Mouse (Mus musculus) subcutaneous adipose tissue, adult 2 months (tissue): ENCODE measurements around the gene Ccl26. TPM values are rescaled to one million over a fixed set of nuclear protein-coding genes. Genes with fewer than 3 reads are reported as not detected.

Experiments used
- polyA plus RNA-seq: library from polyadenylated mRNA; depleted of rRNA; stranded (reverse); fragments of >200 nt; gene quantifications from 2 replicates; pipeline ENCODE4 v1.2.3, GENCODE M21; 2012; ENCODE audit warnings: low replicate concordance; rRNA removed

The Ccl26 gene
- not detected in 2 replicates for polyA plus RNA-seq

GRCm38 (mm10) chr5:135563469-135563868 is at the start of gene Ccl26:
Ccl26 (minus strand) TSS chr5:135563569.

GRCm38 (mm10) chr5:135573006-135573405 is 9.6 kb upstream of the Ccl26 start, which contains the start of gene Ccl24:
Ccl24 (minus strand) TSS chr5:135573049.

DNA sequence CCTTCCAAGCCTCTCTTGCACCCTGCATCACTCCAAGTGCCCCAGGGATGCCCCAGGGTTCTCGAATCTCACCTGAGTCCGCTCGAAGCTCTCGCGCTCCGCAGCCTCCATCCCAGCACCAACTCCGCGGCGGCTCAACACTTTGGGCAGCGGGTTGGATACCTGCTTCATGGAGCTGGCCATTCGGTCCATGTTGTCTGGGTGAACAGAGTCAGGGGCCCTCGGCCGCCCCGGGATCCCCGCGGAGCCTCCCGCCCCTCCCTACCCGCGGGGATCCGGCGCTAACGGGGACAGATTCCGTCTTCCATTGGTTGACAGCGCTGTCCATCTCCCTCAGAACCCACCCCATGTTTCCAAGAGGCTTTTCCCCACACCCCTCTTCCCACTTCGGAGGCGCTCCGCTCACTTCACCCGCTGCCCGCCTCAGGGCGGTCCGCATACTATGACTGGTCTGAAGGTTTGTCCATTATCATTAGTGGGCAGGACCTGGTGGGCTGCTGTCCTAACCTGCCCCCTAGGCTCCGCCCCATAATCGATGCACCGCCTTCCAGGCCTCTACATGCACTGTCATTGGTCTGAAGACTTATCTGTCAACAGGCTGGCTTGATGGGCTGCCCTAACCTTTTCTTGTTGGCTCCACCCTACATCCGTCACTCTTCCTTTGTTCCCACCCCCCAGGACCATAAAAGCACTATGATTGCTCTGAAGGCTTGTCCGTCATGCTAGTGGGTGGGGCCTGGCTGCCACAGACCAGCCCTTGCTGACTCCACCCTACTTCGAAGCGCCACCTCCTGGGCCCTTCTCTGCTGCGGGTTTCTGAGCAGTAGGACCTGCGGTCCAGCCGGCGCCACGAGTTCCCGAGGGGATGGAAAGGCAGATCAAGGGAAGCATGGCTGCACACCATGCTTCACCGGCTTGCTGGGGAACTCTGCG is 18.2 kb downstream of the Ccl26 start, which contains the start of gene Hip1:
Gene Hip1 (minus strand): TSS at position 256 of the 933 bp plus-strand sequence.

Other genes with a start within 250 kb of the Ccl26 start
- gene Fkbp6, start 213.5 kb downstream of the Ccl26 start, polyA plus RNA-seq = 0.09 TPM in 1 of 2 replicates, not detected in the other
- 0.08 TPM in 1 of 2 replicates, not detected in the other for gene Trim50, start 210.3 kb downstream of the Ccl26 start, polyA plus RNA-seq
- gene Nsun5, start 193.6 kb downstream of the Ccl26 start, polyA plus RNA-seq = 23.8 and 52.7 TPM in 2 replicates
- 11.0 and 21.1 TPM in 2 replicates for gene Pom121, start 169.0 kb downstream of the Ccl26 start, polyA plus RNA-seq
- 56.5 and 64.8 TPM in 2 replicates for gene Hip1, start 18.4 kb downstream of the Ccl26 start, polyA plus RNA-seq
- gene Ccl24, start 9.5 kb upstream of the Ccl26 start, polyA plus RNA-seq = 12.3 and 23.9 TPM in 2 replicates
- gene Rhbdd2, start 69.0 kb upstream of the Ccl26 start, polyA plus RNA-seq = 40.2 and 43.7 TPM in 2 replicates
- gene Por, start 106.5 kb upstream of the Ccl26 start, polyA plus RNA-seq = 262 and 413 TPM in 2 replicates
- 128 and 317 TPM in 2 replicates for gene Tmem120a, start 180.9 kb upstream of the Ccl26 start, polyA plus RNA-seq
- gene Styxl1, start 214.8 kb upstream of the Ccl26 start, polyA plus RNA-seq = 0.39 and 1.1 TPM in 2 replicates
- gene Mdh2, start 214.9 kb upstream of the Ccl26 start, polyA plus RNA-seq = 642 and 972 TPM in 2 replicates
- 0.04 and 0.15 TPM in 2 replicates for gene Srrm3, start 243.3 kb upstream of the Ccl26 start, polyA plus RNA-seq